Mouse (Mus musculus) NIH3T3 (cell line): Measurements from ENCODE around the gene Wwtr1.

Experiments used
- DNase-seq: peaks from one replicate; pipeline ENCODE4 v3.0.0-alpha.2; 2012; ENCODE audit warnings: low read depth

Gene Wwtr1

GRCm38 (mm10) chr3:57447889-57448288 lies 127.8 kb downstream of the Wwtr1 start:
- DNase-seq: peak; percentile 56

- DNase-seq: peak; percentile 89
These were observed 130.0 kb downstream of the Wwtr1 start for GRCm38 (mm10) chr3:57445706-57446105.

DNA sequence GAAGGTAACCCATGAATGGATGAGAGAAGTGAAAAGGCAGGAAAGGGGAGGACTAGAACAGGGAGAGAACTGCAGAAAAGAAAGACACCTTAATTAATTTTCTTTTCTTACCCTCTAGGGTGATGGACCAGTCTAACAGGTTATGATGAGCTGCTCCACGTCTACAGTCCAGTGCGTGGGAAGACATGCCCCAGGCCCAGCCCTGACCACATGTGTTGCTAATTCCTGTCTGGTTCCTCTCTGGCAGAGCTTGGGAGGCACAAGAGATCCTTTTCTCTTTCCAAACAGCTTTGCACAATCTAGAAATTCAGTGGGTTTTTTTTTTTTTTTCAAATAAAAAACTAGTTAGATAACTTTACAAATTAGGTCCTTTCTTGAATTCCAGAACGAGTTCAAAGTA lies 134.8 kb downstream of the Wwtr1 start:
- no peak for DNase-seq

DNA sequence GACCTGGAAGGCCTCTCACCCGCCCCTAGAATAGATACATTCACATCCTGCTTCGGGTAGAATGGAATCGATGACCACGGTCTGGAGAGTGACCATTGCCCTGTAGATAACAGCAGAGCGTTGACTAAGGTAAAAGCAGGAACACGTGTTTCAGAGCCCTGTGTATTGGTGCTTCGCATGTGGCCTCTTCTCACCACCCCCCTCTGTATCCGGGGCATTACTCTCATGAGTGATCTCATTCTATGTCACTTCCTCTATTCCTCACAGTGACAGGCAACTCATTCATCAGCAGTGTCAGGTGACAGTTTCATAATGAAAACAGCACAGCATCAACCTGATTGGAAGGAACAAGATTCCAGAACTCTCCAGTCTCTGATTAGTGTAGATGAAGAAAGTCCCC lies 140.3 kb downstream of the Wwtr1 start:
- no peak for DNase-seq

DNA sequence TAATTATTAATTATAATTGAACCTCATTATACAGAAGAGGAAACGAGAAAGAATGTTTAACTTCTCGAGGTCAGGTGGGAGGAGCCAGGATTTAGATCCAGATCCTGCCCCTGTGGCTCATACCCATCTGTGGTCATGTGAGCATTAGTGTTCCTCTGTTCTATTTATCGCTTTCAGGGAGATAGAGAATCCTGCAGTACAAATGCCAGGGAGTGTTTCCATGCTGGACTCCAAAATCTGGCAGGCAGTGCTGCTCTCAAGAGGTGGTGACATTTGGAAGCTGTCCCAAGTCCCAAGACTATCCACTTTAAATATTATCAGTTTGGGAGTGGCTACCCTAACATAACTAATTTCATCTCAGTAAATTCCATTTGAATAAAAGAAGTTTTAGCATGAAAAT lies 144.0 kb downstream of the Wwtr1 start:
- DNase-seq: no peak

DNA sequence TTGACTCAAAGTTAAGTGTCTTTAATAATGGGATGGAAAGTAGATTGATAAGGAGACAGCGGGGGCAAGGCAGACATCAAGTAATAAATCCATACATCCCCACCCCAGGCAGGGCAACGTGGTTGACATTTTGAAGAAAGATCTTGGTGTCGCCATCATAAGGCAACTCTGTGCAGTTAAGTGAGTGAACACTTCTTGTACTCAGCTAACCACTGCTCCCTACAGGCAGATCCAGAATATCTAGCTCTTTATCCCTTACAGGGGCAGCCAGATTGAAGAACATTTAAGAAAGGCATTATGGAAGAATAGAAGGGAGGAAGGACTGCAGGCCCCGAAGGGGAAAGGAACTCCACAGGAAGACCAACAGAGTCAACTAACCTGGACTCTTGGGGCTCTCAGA lies 146.2 kb downstream of the Wwtr1 start:
- DNase-seq: peak; percentile 60

- peak; percentile 65 for DNase-seq
These were observed 146.8 kb downstream of the Wwtr1 start for GRCm38 (mm10) chr3:57428682-57429464.

- DNase-seq: peak; percentile 31
These were observed 149.4 kb downstream of the Wwtr1 start for GRCm38 (mm10) chr3:57426351-57426750.

GRCm38 (mm10) chr3:57425089-57425730 lies 150.5 kb downstream of the Wwtr1 start, which contains the start of gene Tm4sf4:
Tm4sf4 (plus strand) TSS chr3:57425314.
- DNase-seq: no peak

DNA sequence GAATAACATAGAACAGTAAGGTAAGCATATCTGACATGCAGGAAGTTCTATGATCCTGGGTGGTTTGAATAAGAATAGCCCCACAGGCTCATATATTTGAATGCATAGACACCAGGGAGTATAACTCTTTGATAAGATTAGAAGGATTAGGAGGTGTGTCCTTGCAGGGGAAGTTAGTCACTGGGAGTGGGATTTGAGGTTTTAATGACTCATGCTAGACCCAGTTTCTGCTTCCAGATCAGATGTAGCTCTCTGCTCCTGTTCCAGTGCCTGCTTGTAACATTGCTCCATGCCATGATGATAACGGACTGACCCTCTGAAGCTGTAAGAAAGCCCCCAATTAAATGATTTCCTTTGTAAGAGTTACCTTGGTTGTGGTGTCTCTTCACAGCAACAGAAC lies 155.1 kb downstream of the Wwtr1 start:
- DNase-seq: no peak

- no peak for DNase-seq
These were observed 155.5 kb downstream of the Wwtr1 start for GRCm38 (mm10) chr3:57420233-57420632.

GRCm38 (mm10) chr3:57411535-57411934 lies 164.2 kb downstream of the Wwtr1 start:
- peak; percentile 71 for DNase-seq
